21 mouse cellular contexts compared by ENCODE assay signal in the genomic region with DNA sequence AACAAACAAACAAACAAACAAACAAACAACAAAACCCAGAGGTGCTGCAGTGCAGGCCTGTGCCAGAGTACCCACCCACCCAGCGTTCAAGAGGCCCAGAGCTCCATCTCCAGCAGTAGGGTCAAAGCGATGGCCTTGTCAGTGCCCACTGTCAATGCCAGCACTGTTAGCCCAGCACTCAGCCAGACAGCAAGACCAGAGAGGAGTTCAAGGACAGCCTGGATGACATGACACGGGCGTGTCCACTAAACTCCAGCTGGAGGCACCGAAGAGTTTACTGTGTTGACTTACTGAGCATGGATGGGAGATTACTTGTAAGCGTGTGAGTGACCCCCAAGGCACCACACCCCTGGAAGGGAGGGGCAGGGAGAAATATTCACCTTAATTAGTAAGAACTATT.
"Had no signal": no experiment of that assay in that cellular context is flagged by ENCODE, and none has a peak within 500 bp of the region (broad histone marks: within the 10 kb centered on the region; RNA-seq: fewer than 3 reads in every experiment).

No protein-coding gene starts in this region.

- DNase-seq: kidney, adult 8-10 months; kidney, postnatal 10 days; kidney, postnatal 4 days; liver; liver, embryonic 13.5 days had no signal

- H3K27ac ChIP-seq: gastrocnemius, adult 2 months; hindbrain, embryonic 10.5 days; hindbrain, embryonic 13.5 days; hindbrain, embryonic 15.5 days; intestine, embryonic 15.5 days; layer of hippocampus, adult 2 months; left cerebral cortex, adult 2 months; limb, embryonic 10.5 days; limb, embryonic 12.5 days; liver, embryonic 13.5 days; liver, embryonic 15.5 days had no signal

- H3K4me3 ChIP-seq: gastrocnemius, adult 2 months; heart, embryonic 13.5 days; heart, embryonic 15.5 days; hindbrain, embryonic 10.5 days; hindbrain, embryonic 13.5 days; hindbrain, embryonic 15.5 days; intestine, embryonic 15.5 days; layer of hippocampus, adult 2 months; left cerebral cortex, adult 2 months; limb, embryonic 10.5 days; limb, embryonic 12.5 days; liver, embryonic 13.5 days; liver, embryonic 15.5 days had no signal

- ATAC-seq: inflammation-experienced regulatory T-cells, adult 6 months; intestine, embryonic 15.5 days; intestine, postnatal 0 days had no signal

- H3K9ac ChIP-seq: heart, embryonic 15.5 days; hindbrain, embryonic 13.5 days; hindbrain, embryonic 15.5 days; intestine, embryonic 15.5 days; limb, embryonic 12.5 days; liver, embryonic 13.5 days; liver, embryonic 15.5 days had no signal

- H3K27me3 ChIP-seq: heart, embryonic 13.5 days; heart, embryonic 15.5 days; hindbrain, embryonic 13.5 days; hindbrain, embryonic 15.5 days; intestine, embryonic 15.5 days; limb, embryonic 12.5 days; liver, embryonic 13.5 days; liver, embryonic 15.5 days had no signal

- H3K36me3 ChIP-seq: heart, embryonic 13.5 days; heart, embryonic 15.5 days; hindbrain, embryonic 10.5 days; hindbrain, embryonic 13.5 days; hindbrain, embryonic 15.5 days; intestine, embryonic 15.5 days; limb, embryonic 10.5 days; limb, embryonic 12.5 days; liver, embryonic 13.5 days; liver, embryonic 15.5 days had no signal

- H3K9me3 ChIP-seq: heart, embryonic 13.5 days; heart, embryonic 15.5 days; hindbrain, embryonic 10.5 days; hindbrain, embryonic 13.5 days; hindbrain, embryonic 15.5 days; intestine, embryonic 15.5 days; limb, embryonic 10.5 days; limb, embryonic 12.5 days; liver, embryonic 13.5 days; liver, embryonic 15.5 days had no signal

- H3K4me2 ChIP-seq: heart, embryonic 11.5 days; heart, embryonic 13.5 days; heart, embryonic 15.5 days; hindbrain, embryonic 13.5 days; hindbrain, embryonic 15.5 days; intestine, embryonic 15.5 days; limb, embryonic 12.5 days; liver, embryonic 11.5 days; liver, embryonic 13.5 days; liver, embryonic 15.5 days had no signal
